Mouse (Mus musculus): ENCODE results near the gene Agbl1. TPM values are rescaled to one million over a fixed set of nuclear protein-coding genes. Genes with fewer than 3 reads are reported as not detected.
"Not testable (repeated sequence)": the region's sequence is repeated elsewhere in the genome, so short reads cannot be mapped to it uniquely, and the experiment has no call there.

The Agbl1 gene
- polyA plus RNA-seq, 1 experiment from 2014 or later = 0.22 TPM

GRCm38 (mm10) chr7:76650984-76651383 is 421.3 kb downstream of the Agbl1 start:
- H3K9me3 ChIP-seq (replicated peaks) = no peaks in the 10 kb centered on the region
- H3K9ac ChIP-seq (replicated peaks) = no peak overlapping the region
- no peaks in the 10 kb centered on the region for H3K4me1 ChIP-seq
- 84% methylated on average over 4 of the region's 4 CpGs for WGBS
- no peaks in the 10 kb centered on the region for H3K36me3 ChIP-seq
- H3K27ac ChIP-seq (replicated peaks) = no peak overlapping the region
- no peak overlapping the region for H3K4me2 ChIP-seq
- no peak for ATAC-seq (ENCODE audit: low FRiP score)
- no peaks in the 10 kb centered on the region for H3K27me3 ChIP-seq (replicated peaks)
- no peak overlapping the region for H3K4me3 ChIP-seq (replicated peaks)

- H3K27ac ChIP-seq (replicated peaks) = no peak overlapping the region
- no peak overlapping the region for H3K4me3 ChIP-seq (replicated peaks)
- no peak overlapping the region for H3K9ac ChIP-seq (replicated peaks)
- no peak for ATAC-seq (ENCODE audit: low FRiP score)
- no peak overlapping the region for H3K4me2 ChIP-seq
- no peaks in the 10 kb centered on the region for H3K9me3 ChIP-seq (replicated peaks)
- H3K4me1 ChIP-seq = no peaks in the 10 kb centered on the region
- no peaks in the 10 kb centered on the region for H3K36me3 ChIP-seq
- 86% methylated on average over 5 of the region's 5 CpGs for WGBS
- H3K27me3 ChIP-seq (replicated peaks) = no peaks in the 10 kb centered on the region
Observed at GRCm38 (mm10) chr7:76661072-76661471, 431.4 kb downstream of the Agbl1 start.

- Histone ChIP-seq H3K9ac (replicated peaks) (no peak overlapping the region), H3K4me1 (no peaks in the 10 kb centered on the region), H3K27ac (replicated peaks) (no peak overlapping the region), H3K27me3 (replicated peaks) (no peaks in the 10 kb centered on the region), H3K9me3 (replicated peaks) (no peaks in the 10 kb centered on the region), H3K36me3 (no peaks in the 10 kb centered on the region), H3K4me2 (no peak overlapping the region), H3K4me3 (replicated peaks) (no peak overlapping the region)
- WGBS = 45% methylated on average over 3 of the region's 3 CpGs
- ATAC-seq (ENCODE audit: low FRiP score) = no peak
Observed at GRCm38 (mm10) chr7:76674856-76675255, 445.2 kb downstream of the Agbl1 start.

GRCm38 (mm10) chr7:76701224-76701623 is 471.5 kb downstream of the Agbl1 start:
- WGBS = 70% methylated on average over 1 of the region's 1 CpGs

GRCm38 (mm10) chr7:76732220-76732619 is 502.5 kb downstream of the Agbl1 start:
- not testable (repeated sequence) for H3K4me1 ChIP-seq; ATAC-seq (ENCODE audit: low FRiP score); H3K36me3 ChIP-seq; H3K4me3 ChIP-seq (replicated peaks); H3K9ac ChIP-seq (replicated peaks); H3K27me3 ChIP-seq (replicated peaks); H3K4me2 ChIP-seq; H3K27ac ChIP-seq (replicated peaks); H3K9me3 ChIP-seq (replicated peaks)
- 91% methylated on average over 7 of the region's 7 CpGs for WGBS

More at GRCm38 (mm10) chr7:76701224-76701623, 471.5 kb downstream of the Agbl1 start:
- Histone ChIP-seq H3K27ac (replicated peaks) (no peak overlapping the region), H3K9ac (replicated peaks) (no peak overlapping the region), H3K4me3 (replicated peaks) (no peak overlapping the region), H3K27me3 (replicated peaks) (no peaks in the 10 kb centered on the region), H3K9me3 (replicated peaks) (no peaks in the 10 kb centered on the region), H3K4me2 (no peak overlapping the region), H3K36me3 (no peaks in the 10 kb centered on the region), H3K4me1 (no peaks in the 10 kb centered on the region)
- no peak for ATAC-seq (ENCODE audit: low FRiP score)

GRCm38 (mm10) chr7:76777237-76777855 is 547.7 kb downstream of the Agbl1 start:
- H3K36me3 ChIP-seq = no peaks in the 10 kb centered on the region
- peaks cover 6% of the 10 kb centered on the region for H3K4me1 ChIP-seq
- no peak overlapping the region for H3K9ac ChIP-seq (replicated peaks)
- 35% methylated on average over 5 of the region's 5 CpGs for WGBS
- no peaks in the 10 kb centered on the region for H3K9me3 ChIP-seq (replicated peaks)
- ATAC-seq (ENCODE audit: low FRiP score) = no peak
- H3K4me2 ChIP-seq = no peak overlapping the region
- H3K27me3 ChIP-seq (replicated peaks) = no peaks in the 10 kb centered on the region
- no peak overlapping the region for H3K4me3 ChIP-seq (replicated peaks)
- no peak overlapping the region for H3K27ac ChIP-seq (replicated peaks)

- H3K4me2 ChIP-seq = no peak overlapping the region
- H3K9me3 ChIP-seq (replicated peaks) = no peaks in the 10 kb centered on the region
- no peak overlapping the region for H3K27ac ChIP-seq (replicated peaks)
- ATAC-seq (ENCODE audit: low FRiP score) = no peak
- H3K36me3 ChIP-seq = no peaks in the 10 kb centered on the region
- no peak overlapping the region for H3K4me3 ChIP-seq (replicated peaks)
- H3K27me3 ChIP-seq (replicated peaks) = no peaks in the 10 kb centered on the region
- H3K4me1 ChIP-seq = peaks cover 6% of the 10 kb centered on the region
- 90% methylated on average over 4 of the region's 4 CpGs for WGBS
- H3K9ac ChIP-seq (replicated peaks) = no peak overlapping the region
Observed at GRCm38 (mm10) chr7:76780446-76780845, 550.8 kb downstream of the Agbl1 start.

- no peak overlapping the region for H3K9ac ChIP-seq (replicated peaks)
- H3K27me3 ChIP-seq (replicated peaks) = no peaks in the 10 kb centered on the region
- 0% methylated on average over 1 of the region's 1 CpGs for WGBS
- H3K4me3 ChIP-seq (replicated peaks) = no peak overlapping the region
- H3K27ac ChIP-seq (replicated peaks) = no peak overlapping the region
- H3K4me2 ChIP-seq = no peak overlapping the region
- no peak for ATAC-seq (ENCODE audit: low FRiP score)
- no peaks in the 10 kb centered on the region for H3K36me3 ChIP-seq
- H3K4me1 ChIP-seq = 0 out of 2 replicates have a peak, but pooled peaks cover 2% of the 10 kb centered on the region
- H3K9me3 ChIP-seq (replicated peaks) = no peaks in the 10 kb centered on the region
Observed at GRCm38 (mm10) chr7:76788561-76789306, 559.0 kb downstream of the Agbl1 start.

DNA sequence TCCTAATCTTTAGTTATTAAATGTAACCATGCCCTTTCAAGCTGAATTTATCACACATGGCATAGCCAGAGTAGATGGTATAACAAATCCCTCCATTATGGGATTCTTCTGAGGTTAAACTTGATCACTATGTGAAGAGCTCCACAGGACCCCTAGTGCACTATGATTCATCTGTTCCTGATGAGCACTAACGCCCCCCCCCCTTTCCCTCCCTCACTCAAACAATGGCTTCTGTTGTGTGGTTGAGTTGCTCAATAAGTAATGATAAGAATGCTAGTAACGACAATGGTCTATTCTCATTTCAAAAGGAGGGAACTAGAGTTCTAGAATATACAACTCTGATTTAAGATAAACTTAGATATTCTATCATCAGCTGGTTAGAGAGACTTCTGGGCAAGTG is 560.4 kb downstream of the Agbl1 start:
- no peak for ATAC-seq (ENCODE audit: low FRiP score)
- WGBS = 69% methylated on average over 2 of the region's 2 CpGs
- 0 out of 2 replicates have a peak, but pooled peaks cover 2% of the 10 kb centered on the region for H3K4me1 ChIP-seq
- no peak overlapping the region for H3K4me3 ChIP-seq (replicated peaks)
- H3K4me2 ChIP-seq = no peak overlapping the region
- H3K36me3 ChIP-seq = no peaks in the 10 kb centered on the region
- no peak overlapping the region for H3K9ac ChIP-seq (replicated peaks)
- H3K27me3 ChIP-seq (replicated peaks) = no peaks in the 10 kb centered on the region
- H3K27ac ChIP-seq (replicated peaks) = no peak overlapping the region
- H3K9me3 ChIP-seq (replicated peaks) = no peaks in the 10 kb centered on the region

GRCm38 (mm10) chr7:76791247-76791646 is 561.6 kb downstream of the Agbl1 start:
- WGBS = 89% methylated on average over 4 of the region's 4 CpGs
- 0 out of 2 replicates have a peak, but pooled peaks cover 2% of the 10 kb centered on the region for H3K4me1 ChIP-seq

GRCm38 (mm10) chr7:76810003-76810402 is 580.3 kb downstream of the Agbl1 start:
- Histone ChIP-seq H3K4me3 (replicated peaks) (no peak overlapping the region), H3K4me1 (no peaks in the 10 kb centered on the region), H3K36me3 (no peaks in the 10 kb centered on the region), H3K4me2 (no peak overlapping the region), H3K27ac (replicated peaks) (no peak overlapping the region), H3K27me3 (replicated peaks) (no peaks in the 10 kb centered on the region), H3K9me3 (replicated peaks) (no peaks in the 10 kb centered on the region), H3K9ac (replicated peaks) (no peak overlapping the region)
- 40% methylated on average over 3 of the region's 3 CpGs for WGBS
- ATAC-seq (ENCODE audit: low FRiP score) = no peak

More at GRCm38 (mm10) chr7:76791247-76791646, 561.6 kb downstream of the Agbl1 start:
- Histone ChIP-seq H3K27ac (replicated peaks) (no peak overlapping the region), H3K9ac (replicated peaks) (no peak overlapping the region), H3K9me3 (replicated peaks) (no peaks in the 10 kb centered on the region), H3K27me3 (replicated peaks) (no peaks in the 10 kb centered on the region), H3K36me3 (no peaks in the 10 kb centered on the region), H3K4me3 (replicated peaks) (no peak overlapping the region), H3K4me2 (no peak overlapping the region)
- ATAC-seq (ENCODE audit: low FRiP score) = no peak

DNA sequence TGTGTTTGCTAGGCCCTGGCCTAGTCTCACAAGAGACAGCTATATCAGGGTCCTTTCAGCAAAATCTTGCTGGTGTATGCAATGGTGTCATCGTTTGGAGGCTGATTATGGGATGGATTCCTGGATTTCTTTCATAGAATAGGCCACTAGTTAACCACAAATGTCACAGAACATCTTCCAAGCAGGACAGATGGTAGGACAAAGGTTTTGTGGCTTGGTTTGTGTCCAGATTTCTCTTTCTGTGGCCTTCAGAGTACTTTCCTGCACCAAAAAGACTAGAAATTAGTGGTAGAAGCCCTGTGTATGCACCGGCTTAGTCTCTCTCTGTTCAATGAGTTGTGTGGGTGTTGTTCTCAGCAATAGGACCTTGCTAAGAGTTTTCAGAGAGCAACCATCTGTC is 590.9 kb downstream of the Agbl1 start:
- H3K9me3 ChIP-seq (replicated peaks) = no peaks in the 10 kb centered on the region
- H3K4me1 ChIP-seq = no peaks in the 10 kb centered on the region
- 88% methylated on average over 2 of the region's 2 CpGs for WGBS
- H3K36me3 ChIP-seq = no peaks in the 10 kb centered on the region
- H3K27me3 ChIP-seq (replicated peaks) = no peaks in the 10 kb centered on the region
- H3K9ac ChIP-seq (replicated peaks) = no peak overlapping the region
- no peak overlapping the region for H3K4me2 ChIP-seq
- no peak for ATAC-seq (ENCODE audit: low FRiP score)
- no peak overlapping the region for H3K27ac ChIP-seq (replicated peaks)
- H3K4me3 ChIP-seq (replicated peaks) = no peak overlapping the region

Data from neural tube, embryonic 15.5 days (tissue).